Mouse (Mus musculus) CH12.LX (cell line): ENCODE measurements at regions not wholly inside any gene's neighbourhood (a gene's known extent, or its start where the extent isn't known, plus 50 kb on each side); places are given as distances from the start of the nearest gene placed in this dataset.

Experiments used
- DNase-seq: peaks from one replicate; pipeline ENCODE4 v3.0.0-alpha.2; 2013; ENCODE audit errors: extremely low read depth
- H3K27ac ChIP-seq: 2 replicates; pipeline ENCODE4 v1.5.1; 2012; ENCODE audit warnings: low read depth, mild to moderate bottlenecking, control low read depth, moderate library complexity; ENCODE audit not compliant: insufficient read depth
- H3K27me3 ChIP-seq: replicated peaks from 2 replicates; pipeline ENCODE3; 2012; ENCODE audit warnings: inconsistent platforms
- H3K36me3 ChIP-seq, 2 experiments: replicated peaks in 1 of 2; 2 replicates each; pipeline versions ENCODE3 to v1.6.1; 2012; ENCODE audit warnings: inconsistent platforms in 1 of 2, low read length in 1 of 2, mild to moderate bottlenecking in 1 of 2, mixed read lengths in 1 of 2, moderate library complexity in 1 of 2; ENCODE audit not compliant: control insufficient read depth in 1 of 2, insufficient read depth in 1 of 2
- H3K4me1 ChIP-seq, 2 experiments: 2 replicates each; pipeline ENCODE4 v1.6.1; 2012; ENCODE audit warnings: inconsistent platforms in 1 of 2, moderate library complexity in 1 of 2; ENCODE audit not compliant: insufficient read depth in 2 of 2, control insufficient read depth in 1 of 2
- H3K4me2 ChIP-seq: 2 replicates; pipeline ENCODE4 v1.6.1; 2012; ENCODE audit warnings: low read depth, mild to moderate bottlenecking, control low read depth; ENCODE audit not compliant: poor library complexity, insufficient read depth, severe bottlenecking
- H3K4me3 ChIP-seq, 3 experiments: fragments of 150-350 bp in 1 of 3; sonication (generic) in 1 of 3; replicated peaks in 1 of 3; 2 replicates each; pipeline versions ENCODE3 to v1.5.1; 2011 to 2012; ENCODE audit warnings: low read depth in 2 of 3, low read length in 2 of 3, mild to moderate bottlenecking in 2 of 3, moderate library complexity in 2 of 3, control low read depth in 1 of 3, improper control_type of control experiment in 1 of 3, inconsistent platforms in 1 of 3, mixed read lengths in 1 of 3; ENCODE audit not compliant: poor library complexity in 1 of 3
- H3K79me2 ChIP-seq: replicated peaks from 2 replicates; pipeline ENCODE4 v1.6.1; 2012; ENCODE audit warnings: mild to moderate bottlenecking, moderate library complexity; ENCODE audit not compliant: control insufficient read depth, poor library complexity, insufficient read depth, severe bottlenecking; ENCODE audit errors: extremely low read depth
- H3K9ac ChIP-seq: 2 replicates; pipeline ENCODE4 v1.6.1; 2012; ENCODE audit warnings: low read depth, mild to moderate bottlenecking, control low read depth, moderate library complexity; ENCODE audit not compliant: insufficient read depth
- H3K9me3 ChIP-seq: replicated peaks from 2 replicates; pipeline ENCODE3; 2012; ENCODE audit warnings: low read length, inconsistent platforms, mixed read lengths
- CHD2 ChIP-seq: IDR thresholded peaks from 2 replicates; pipeline ENCODE4 v1.6.1; 2011; ENCODE audit warnings: low read length, improper control_type of control experiment
- CTCF ChIP-seq, 2 experiments: IDR thresholded peaks in 1 of 2; conservative IDR thresholded peaks in 1 of 2; 2 replicates each; pipeline ENCODE4 v1.5.1; 2011 to 2012; ENCODE audit warnings: low read depth in 2 of 2, low read length in 2 of 2, improper control_type of control experiment in 1 of 2, inconsistent platforms in 1 of 2, mild to moderate bottlenecking in 1 of 2, moderate library complexity in 1 of 2
- E2F4 ChIP-seq: IDR thresholded peaks from 2 replicates; pipeline ENCODE4 v1.6.1; 2011; ENCODE audit warnings: low read depth, low read length, improper control_type of control experiment; ENCODE audit not compliant: insufficient replicate concordance
- EP300 ChIP-seq: IDR thresholded peaks from 2 replicates; pipeline ENCODE4 v1.6.1; 2011; ENCODE audit warnings: low read length, improper control_type of control experiment
- ETS1 ChIP-seq: conservative IDR thresholded peaks from 2 replicates; pipeline ENCODE4 v1.6.1; 2012; ENCODE audit warnings: low read depth, mild to moderate bottlenecking, inconsistent platforms, low read length, improper control_type of control experiment, moderate library complexity
- GABPA ChIP-seq: IDR thresholded peaks from 2 replicates; pipeline ENCODE4 v1.6.1; 2012; ENCODE audit warnings: low read depth, low read length, improper control_type of control experiment, inconsistent platforms; ENCODE audit not compliant: insufficient replicate concordance
- JUN ChIP-seq: IDR thresholded peaks from 2 replicates; pipeline ENCODE4 v1.6.1; 2011; ENCODE audit warnings: low read depth, mild to moderate bottlenecking, low read length, improper control_type of control experiment, moderate library complexity; ENCODE audit not compliant: insufficient read depth
- KAT2A ChIP-seq: IDR thresholded peaks from 2 replicates; pipeline ENCODE4 v1.6.1; 2012; ENCODE audit warnings: low read length, improper control_type of control experiment, inconsistent platforms; ENCODE audit not compliant: insufficient replicate concordance
- MAZ ChIP-seq: IDR thresholded peaks from 2 replicates; pipeline ENCODE4 v1.6.1; 2012; ENCODE audit warnings: low read depth, mild to moderate bottlenecking, inconsistent platforms, low read length, improper control_type of control experiment, moderate library complexity
- MEF2A ChIP-seq: IDR thresholded peaks from 2 replicates; pipeline ENCODE4 v1.6.1; 2014; ENCODE audit warnings: low read depth, mild to moderate bottlenecking, inconsistent platforms, low read length, improper control_type of control experiment, borderline replicate concordance
- MYC ChIP-seq: IDR thresholded peaks from 2 replicates; pipeline ENCODE4 v1.6.1; 2011; ENCODE audit warnings: low read depth, mild to moderate bottlenecking, improper control_type of control experiment, low read length
- NELFE ChIP-seq: IDR thresholded peaks from 2 replicates; pipeline ENCODE4 v1.6.1; 2011; ENCODE audit warnings: low read depth, low read length, improper control_type of control experiment
- NRF1 ChIP-seq: IDR thresholded peaks from 2 replicates; pipeline ENCODE4 v1.6.1; 2014; ENCODE audit warnings: low read depth, mild to moderate bottlenecking, inconsistent platforms, low read length, improper control_type of control experiment, moderate library complexity
- PAX5 ChIP-seq: IDR thresholded peaks from 2 replicates; pipeline ENCODE4 v1.6.1; 2012; ENCODE audit warnings: low read length, inconsistent platforms, mixed read lengths
- RAD21 ChIP-seq: IDR thresholded peaks from 2 replicates; pipeline ENCODE4 v1.6.1; 2011; ENCODE audit warnings: low read depth, mild to moderate bottlenecking, low read length, improper control_type of control experiment, moderate library complexity
- RCOR1 ChIP-seq: conservative IDR thresholded peaks from 2 replicates; pipeline ENCODE4 v1.6.1; 2012; ENCODE audit warnings: low read depth, mild to moderate bottlenecking, inconsistent platforms, low read length, improper control_type of control experiment
- SIN3A ChIP-seq: IDR thresholded peaks from 2 replicates; pipeline ENCODE4 v1.6.1; 2012; ENCODE audit warnings: low read length, improper control_type of control experiment, inconsistent platforms
- SMC3 ChIP-seq: IDR thresholded peaks from 2 replicates; pipeline ENCODE4 v1.6.1; 2011; ENCODE audit warnings: low read depth, low read length, improper control_type of control experiment
- TCF12 ChIP-seq: IDR thresholded peaks from 2 replicates; pipeline ENCODE4 v1.6.1; 2014; ENCODE audit warnings: low read depth, mild to moderate bottlenecking, inconsistent platforms, low read length, improper control_type of control experiment
- USF1 ChIP-seq: IDR thresholded peaks from 2 replicates; pipeline ENCODE4 v1.6.1; 2014; ENCODE audit warnings: low read depth, mild to moderate bottlenecking, inconsistent platforms, low read length, improper control_type of control experiment
- USF2 ChIP-seq: conservative IDR thresholded peaks from 2 replicates; pipeline ENCODE4 v1.6.1; 2011; ENCODE audit warnings: low read depth, low read length, improper control_type of control experiment
- ZMIZ1 ChIP-seq: IDR thresholded peaks from 2 replicates; pipeline ENCODE4 v1.6.1; 2012; ENCODE audit warnings: low read depth, mild to moderate bottlenecking, inconsistent platforms, low read length, improper control_type of control experiment
- ZNF384 ChIP-seq: IDR thresholded peaks from 2 replicates; pipeline ENCODE4 v1.6.1; 2012; ENCODE audit warnings: low read depth, low read length, improper control_type of control experiment, inconsistent platforms
- dilution Hi-C: fragments of 300-500 bp; cut with MboI; formaldehyde crosslinking; loops from 2 replicates; pipeline ENCODE4 v1.14.3; 2020; ENCODE audit warnings: low sequenced_read_pairs; ENCODE audit not compliant: extremely low pct_unique_long_range_greater_than_20kb, extremely low pct_ligation_motif_present
- in situ Hi-C: fragments of 300-500 bp; cut with MboI; formaldehyde crosslinking; loops from 3 replicates; pipeline ENCODE4 v1.14.3; 2019; ENCODE audit warnings: low sequenced_read_pairs, low pct_ligation_motif_present, low pct_unique_long_range_greater_than_20kb, mixed read lengths

- H3K4me1 ChIP-seq = 0 out of 4 replicates have a peak, but pooled peaks cover 0 to 2% of the 10 kb centered on the region in 2 experiments
- dilution Hi-C loops = no loop called here
- no peak for DNase-seq
- H3K36me3 ChIP-seq = no peaks in the 10 kb centered on the region
- no peak overlapping the region for H3K4me2 ChIP-seq
- H3K79me2 ChIP-seq = no peaks in the 10 kb centered on the region
- H3K4me3 ChIP-seq = no peak overlapping the region
- TF ChIP-seq EP300 = no peak
- TF ChIP-seq MAZ = no peak
- TF ChIP-seq PAX5 = no peak
- no peak for TF ChIP-seq MEF2A
- TF ChIP-seq NELFE = no peak
- no peak for TF ChIP-seq SIN3A
- TF ChIP-seq USF1 = no peak
- no peak for TF ChIP-seq USF2
- TF ChIP-seq MYC = no peak
- no peak for TF ChIP-seq CHD2
- TF ChIP-seq ZNF384 = no peak
- no peak for TF ChIP-seq NRF1
- no peak for TF ChIP-seq E2F4
- TF ChIP-seq RCOR1 = no peak
- TF ChIP-seq, all 38 proteins: peak for 0
- in situ Hi-C loops = no loop called here
- no peaks in the 10 kb centered on the region for H3K27me3 ChIP-seq
- no peak overlapping the region for H3K9ac ChIP-seq
- H3K27ac ChIP-seq = no peak overlapping the region
- H3K9me3 ChIP-seq = no peaks in the 10 kb centered on the region
These were observed 121.2 kb upstream of the Zwint start for GRCm38 (mm10) chr10:72533427-72533826.

GRCm38 (mm10) chr10:72533859-72534258 lies 120.8 kb upstream of the Zwint start:
- Histone ChIP-seq H3K9ac (no peak overlapping the region), H3K27me3 (no peaks in the 10 kb centered on the region)
- no peak for DNase-seq
- in situ Hi-C loops = no loop called here
- TF ChIP-seq CTCF (conservative IDR thresholded peaks at IDR 0.05 in 1 of 2, IDR thresholded peaks at IDR 0.05 in 1 of 2; ENCODE audit: low read depth in 2 of 2, low read length in 2 of 2) (no peak), NELFE (no peak)
- TF ChIP-seq, all 38 proteins: peak for 0
- H3K4me1 ChIP-seq = 0 out of 4 replicates have a peak, but pooled peaks cover 0 to 2% of the 10 kb centered on the region in 2 experiments
- H3K79me2 ChIP-seq = no peaks in the 10 kb centered on the region
- no peak overlapping the region for H3K27ac ChIP-seq
- no peaks in the 10 kb centered on the region for H3K36me3 ChIP-seq
- no peak overlapping the region for H3K4me2 ChIP-seq
- no peaks in the 10 kb centered on the region for H3K9me3 ChIP-seq
- dilution Hi-C loops = no loop called here
- H3K4me3 ChIP-seq = no peak overlapping the region

GRCm38 (mm10) chr10:72549564-72549963 lies 105.1 kb upstream of the Zwint start:
- H3K27ac ChIP-seq = no peak overlapping the region
- TF ChIP-seq RCOR1 (no peak), MYC (no peak), ZMIZ1 (no peak), SMC3 (no peak), JUN (no peak), EP300 (no peak), MEF2A (no peak), KAT2A (no peak), GABPA (no peak), TCF12 (no peak), RAD21 (no peak), PAX5 (no peak), NRF1 (no peak), ETS1 (no peak), USF2 (no peak)
- TF ChIP-seq, all 38 proteins: peak for 0
- in situ Hi-C loops = no loop called here
- Histone ChIP-seq H3K79me2 (no peaks in the 10 kb centered on the region), H3K4me2 (no peak overlapping the region), H3K9me3 (no peaks in the 10 kb centered on the region), H3K27me3 (no peaks in the 10 kb centered on the region), H3K4me1 (no peaks in the 10 kb centered on the region), H3K9ac (no peak overlapping the region), H3K36me3 (no peaks in the 10 kb centered on the region), H3K4me3 (no peak overlapping the region)
- dilution Hi-C loops = no loop called here
- no peak for DNase-seq
